Mouse (Mus musculus): ENCODE results near the gene Sod1.
A peak's percentile ranks its signal among the peaks of the same experiment; 100 is the strongest.

Sod1 gene

DNA sequence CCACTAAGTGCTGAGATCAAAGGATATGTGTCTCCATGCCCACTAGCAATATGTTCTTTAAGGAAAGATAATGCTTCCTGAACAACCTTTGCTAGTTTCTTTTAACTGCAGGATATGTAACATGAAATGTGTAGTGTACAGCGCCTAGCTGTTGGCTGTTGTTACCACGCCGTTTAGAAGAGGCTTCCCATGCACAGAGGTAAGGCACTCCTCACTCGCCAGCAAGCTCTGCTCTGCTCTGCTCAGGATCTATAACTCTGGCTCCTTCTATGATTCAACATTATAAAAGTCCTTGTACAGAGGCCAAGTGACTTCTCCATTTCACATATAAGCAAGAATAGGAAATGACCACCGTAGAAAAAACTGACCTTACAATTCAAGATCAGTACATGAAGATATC is 39.1 kb downstream of the Sod1 start:
- DNase-seq: no peak

- no peak for DNase-seq
Measured at GRCm38 (mm10) chr16:90260097-90260496, 39.5 kb downstream of the Sod1 start.

- DNase-seq: peak; percentile 66 to 69
Measured at GRCm38 (mm10) chr16:90261791-90262190, 41.2 kb downstream of the Sod1 start.

DNA sequence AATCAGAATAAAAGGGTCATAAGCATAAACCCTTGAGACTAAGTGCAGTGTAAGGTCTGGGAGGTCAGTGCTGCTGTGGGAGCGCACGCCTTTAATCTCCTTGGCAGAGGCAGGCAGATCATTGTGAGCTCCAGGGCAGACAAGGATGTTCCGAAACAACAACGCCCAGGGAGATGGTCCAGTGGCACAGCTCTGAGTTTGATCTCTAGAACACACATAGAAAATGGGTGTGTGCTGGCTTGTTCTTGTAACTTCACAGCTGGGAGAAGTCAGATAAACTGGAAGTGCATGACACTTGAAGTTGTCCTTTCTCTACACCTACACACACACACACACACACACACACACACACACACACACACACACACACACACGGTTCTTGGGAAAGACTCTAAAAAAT is 43.5 kb downstream of the Sod1 start:
- DNase-seq: no peak

- no peak for DNase-seq
Measured at GRCm38 (mm10) chr16:90265106-90265505, 44.6 kb downstream of the Sod1 start.

DNA sequence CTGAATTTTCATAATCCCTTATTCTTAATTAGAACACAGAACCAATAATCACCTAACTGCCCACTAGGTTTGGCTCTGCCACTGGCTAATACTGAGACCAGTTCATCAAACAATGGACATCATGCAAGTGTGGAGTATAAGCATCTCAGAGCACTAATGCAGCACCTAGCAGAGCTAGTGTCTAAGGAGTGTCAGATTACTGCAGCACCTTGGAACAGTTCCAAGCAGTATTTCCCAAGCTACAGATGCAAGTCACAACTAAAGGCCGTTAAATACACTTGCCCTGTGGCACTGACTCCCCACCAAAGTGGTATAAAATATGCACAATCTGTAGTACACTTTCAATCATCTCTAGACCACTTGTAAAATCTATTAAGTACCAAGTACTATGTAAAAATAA is 46.0 kb downstream of the Sod1 start:
- no peak for DNase-seq

GRCm38 (mm10) chr16:90275521-90275920 is 55.0 kb downstream of the Sod1 start:
- DNase-seq: peak in 1 of 2 experiments; percentile 17

Data from cerebellum, postnatal 36 days (tissue).